Mouse (Mus musculus): ENCODE data around the gene Dgki.

Gene Dgki

GRCm38 (mm10) chr6:37292068-37292467 lies 7.9 kb downstream of the Dgki start:
- no peak for DNase-seq (ENCODE audit: low spot score in 2 of 2)

GRCm38 (mm10) chr6:37291171-37291570 lies 8.8 kb downstream of the Dgki start:
- no peak for DNase-seq (ENCODE audit: low spot score in 2 of 2)

GRCm38 (mm10) chr6:37290691-37291090 lies 9.3 kb downstream of the Dgki start:
- DNase-seq (ENCODE audit: low spot score in 2 of 2), result no peak

- DNase-seq (ENCODE audit: low spot score in 2 of 2), result no peak
These were observed 13.8 kb downstream of the Dgki start for GRCm38 (mm10) chr6:37286134-37286533.

GRCm38 (mm10) chr6:37284879-37285278 lies 15.1 kb downstream of the Dgki start:
- no peak for DNase-seq (ENCODE audit: low spot score in 2 of 2)

- no peak for DNase-seq (ENCODE audit: low spot score in 2 of 2)
These were observed 16.6 kb downstream of the Dgki start for GRCm38 (mm10) chr6:37283336-37283735.

- no peak for DNase-seq (ENCODE audit: low spot score in 2 of 2)
These were observed 17.3 kb downstream of the Dgki start for GRCm38 (mm10) chr6:37282659-37283058.

- DNase-seq (ENCODE audit: low spot score in 2 of 2), result no peak
These were observed 22.9 kb downstream of the Dgki start for GRCm38 (mm10) chr6:37276834-37277715.

GRCm38 (mm10) chr6:37276181-37276580 lies 23.8 kb downstream of the Dgki start:
- no peak for DNase-seq (ENCODE audit: low spot score in 2 of 2)

GRCm38 (mm10) chr6:37270905-37271591 lies 28.9 kb downstream of the Dgki start:
- no peak for DNase-seq (ENCODE audit: low spot score in 2 of 2)

GRCm38 (mm10) chr6:37268589-37268988 lies 31.4 kb downstream of the Dgki start:
- DNase-seq (ENCODE audit: low spot score in 2 of 2), result no peak

- DNase-seq (ENCODE audit: low spot score in 2 of 2), result no peak
These were observed 32.0 kb downstream of the Dgki start for GRCm38 (mm10) chr6:37267952-37268351.

GRCm38 (mm10) chr6:37262486-37262885 lies 37.5 kb downstream of the Dgki start:
- no peak for DNase-seq (ENCODE audit: low spot score in 2 of 2)

GRCm38 (mm10) chr6:37261236-37261852 lies 38.6 kb downstream of the Dgki start:
- DNase-seq (ENCODE audit: low spot score in 2 of 2), result no peak

GRCm38 (mm10) chr6:37258662-37259061 lies 41.3 kb downstream of the Dgki start:
- DNase-seq (ENCODE audit: low spot score in 2 of 2), result no peak

- no peak for DNase-seq (ENCODE audit: low spot score in 2 of 2)
These were observed 45.8 kb downstream of the Dgki start for GRCm38 (mm10) chr6:37254144-37254543.

- no peak for DNase-seq (ENCODE audit: low spot score in 2 of 2)
These were observed 47.4 kb downstream of the Dgki start for GRCm38 (mm10) chr6:37252536-37252935.

- no peak for DNase-seq (ENCODE audit: low spot score in 2 of 2)
These were observed 49.3 kb downstream of the Dgki start for GRCm38 (mm10) chr6:37250671-37251070.

GRCm38 (mm10) chr6:37245757-37246156 lies 54.2 kb downstream of the Dgki start:
- DNase-seq (ENCODE audit: low spot score in 2 of 2), result peak; percentile 66 to 73

GRCm38 (mm10) chr6:37244074-37244473 lies 55.9 kb downstream of the Dgki start:
- no peak for DNase-seq (ENCODE audit: low spot score in 2 of 2)

- no peak for DNase-seq (ENCODE audit: low spot score in 2 of 2)
These were observed 57.2 kb downstream of the Dgki start for GRCm38 (mm10) chr6:37242769-37243121.

GRCm38 (mm10) chr6:37242100-37242768 lies 57.8 kb downstream of the Dgki start:
- no peak for DNase-seq (ENCODE audit: low spot score in 2 of 2)

Data from right cerebral cortex, postnatal 10 days (tissue).